Mouse (Mus musculus) ES-CJ7 (cell line): ENCODE results near the gene Kcne1l.

ENCODE experiments used
- DNase-seq: peaks from one replicate; pipeline ENCODE4 v3.0.0; 2011; ENCODE audit warnings: low read depth, low spot score

Kcne1l gene

DNA sequence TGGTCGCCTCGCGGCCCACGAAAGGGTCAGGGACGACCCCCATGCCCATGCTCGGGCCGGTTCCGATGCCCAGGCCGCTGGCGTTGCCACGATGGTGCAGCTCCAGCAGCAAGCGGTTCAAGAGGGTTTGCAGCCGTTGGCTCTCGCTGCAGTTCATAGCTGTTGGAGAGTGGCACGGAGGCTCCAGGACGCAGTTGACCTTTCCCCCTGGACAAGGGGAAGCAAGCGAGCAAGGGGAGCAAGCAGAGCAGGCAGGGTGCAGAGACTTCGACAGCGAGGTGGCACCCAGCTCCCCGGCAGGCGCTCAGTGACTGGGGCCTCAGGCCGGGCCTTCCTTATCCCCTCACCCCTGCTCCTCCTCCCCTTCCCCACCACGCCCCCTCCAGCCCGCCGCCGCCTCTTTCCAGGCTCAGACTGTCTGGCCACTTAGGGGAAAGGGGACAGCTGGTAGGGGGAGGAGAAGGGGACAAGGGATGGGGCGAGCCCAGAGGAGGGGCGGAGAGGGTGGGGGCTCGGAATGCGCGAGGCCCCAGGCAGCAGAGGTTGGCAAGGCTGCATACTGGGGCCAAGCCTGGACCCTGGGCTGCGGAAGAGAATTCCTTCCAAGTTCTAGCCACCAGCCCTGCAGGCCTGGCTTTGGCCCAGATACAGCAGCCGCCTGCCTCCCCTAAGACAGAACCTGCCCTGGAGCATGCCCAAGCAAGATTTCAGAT is at the start of gene Kcne1l:
Gene Kcne1l (minus strand): TSS at position 426 of the 713 bp plus-strand sequence.
- no peak for DNase-seq

DNA sequence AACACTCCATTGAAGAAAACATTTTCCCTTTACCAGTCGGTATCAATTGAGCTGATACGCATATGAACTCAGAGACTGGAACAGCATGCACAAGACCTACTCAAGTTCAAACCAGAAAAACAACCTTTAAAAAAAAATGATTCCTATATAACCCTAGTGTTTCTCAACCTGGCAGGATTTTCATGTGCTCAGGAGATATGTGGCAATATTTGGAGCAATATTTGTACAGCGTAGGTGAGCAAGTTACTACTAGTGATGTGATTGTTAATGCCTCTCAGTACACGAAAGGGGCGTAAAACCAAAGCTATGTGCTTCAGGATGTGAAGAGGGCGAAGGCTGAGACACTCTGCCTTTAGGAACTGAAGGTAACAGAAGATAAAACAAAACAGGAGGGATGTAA is 30.1 kb upstream of the Kcne1l start:
- no peak for DNase-seq

- no peak for DNase-seq
Observed at GRCm38 (mm10) chrX:142335502-142335901, 29.4 kb upstream of the Kcne1l start.

DNA sequence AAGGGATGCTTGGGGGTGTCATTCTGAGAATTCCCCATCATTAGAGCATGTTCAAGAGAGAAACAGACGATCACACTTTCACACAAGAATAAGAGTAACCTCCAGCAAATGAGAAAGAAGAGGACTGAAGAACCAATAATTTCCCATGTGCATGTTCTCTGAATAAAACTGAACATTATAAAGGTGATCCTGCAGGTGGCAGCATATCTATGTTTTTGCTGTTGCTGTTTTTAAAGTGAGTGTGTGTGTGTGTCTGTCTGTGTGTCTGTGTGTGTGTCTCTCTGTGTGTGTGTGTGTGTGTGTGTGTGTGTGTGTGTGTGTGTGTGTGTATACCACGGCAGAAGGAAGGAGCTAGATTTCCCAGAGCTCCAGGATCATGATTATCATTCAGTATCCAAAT is 19.7 kb upstream of the Kcne1l start:
- DNase-seq: no peak

DNA sequence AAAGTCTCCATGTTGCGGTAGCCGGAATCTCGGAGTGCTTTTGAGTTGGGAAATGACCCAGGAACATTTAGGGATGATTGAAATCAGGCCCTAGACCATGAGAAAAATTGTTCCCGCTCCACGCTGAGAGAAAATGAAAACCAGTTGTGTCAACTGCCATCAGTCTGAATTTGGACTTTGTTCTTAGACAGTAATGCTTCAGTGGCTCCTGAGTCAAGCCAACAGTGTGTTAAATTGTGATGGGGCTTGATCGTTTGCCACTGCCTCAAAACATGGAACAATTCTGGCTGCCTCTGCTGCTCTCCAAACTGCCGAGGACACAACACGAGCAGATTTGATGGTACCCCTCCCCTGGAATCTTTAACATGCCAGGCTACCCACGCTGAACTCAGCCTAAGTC is 10.0 kb upstream of the Kcne1l start:
- DNase-seq: no peak

DNA sequence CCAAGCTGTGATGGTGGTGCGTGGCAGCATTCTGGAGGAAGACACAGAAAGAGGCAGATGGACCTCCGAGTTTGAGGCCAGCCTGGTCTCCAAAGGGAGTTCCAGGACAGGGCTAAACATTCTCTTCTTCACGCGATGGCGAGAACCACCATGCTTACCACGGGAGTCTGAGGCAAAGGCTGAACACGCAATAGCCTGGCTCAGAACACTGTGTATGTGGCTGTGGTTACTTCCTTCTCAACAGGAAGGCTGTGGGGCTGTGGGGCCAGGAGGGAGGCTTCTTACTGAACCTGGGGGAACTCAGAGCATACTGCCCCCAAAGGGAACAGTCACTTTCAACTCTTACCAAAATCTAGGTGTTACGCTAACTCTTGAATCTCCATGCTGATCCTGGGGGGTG is 9.2 kb upstream of the Kcne1l start:
- no peak for DNase-seq

DNA sequence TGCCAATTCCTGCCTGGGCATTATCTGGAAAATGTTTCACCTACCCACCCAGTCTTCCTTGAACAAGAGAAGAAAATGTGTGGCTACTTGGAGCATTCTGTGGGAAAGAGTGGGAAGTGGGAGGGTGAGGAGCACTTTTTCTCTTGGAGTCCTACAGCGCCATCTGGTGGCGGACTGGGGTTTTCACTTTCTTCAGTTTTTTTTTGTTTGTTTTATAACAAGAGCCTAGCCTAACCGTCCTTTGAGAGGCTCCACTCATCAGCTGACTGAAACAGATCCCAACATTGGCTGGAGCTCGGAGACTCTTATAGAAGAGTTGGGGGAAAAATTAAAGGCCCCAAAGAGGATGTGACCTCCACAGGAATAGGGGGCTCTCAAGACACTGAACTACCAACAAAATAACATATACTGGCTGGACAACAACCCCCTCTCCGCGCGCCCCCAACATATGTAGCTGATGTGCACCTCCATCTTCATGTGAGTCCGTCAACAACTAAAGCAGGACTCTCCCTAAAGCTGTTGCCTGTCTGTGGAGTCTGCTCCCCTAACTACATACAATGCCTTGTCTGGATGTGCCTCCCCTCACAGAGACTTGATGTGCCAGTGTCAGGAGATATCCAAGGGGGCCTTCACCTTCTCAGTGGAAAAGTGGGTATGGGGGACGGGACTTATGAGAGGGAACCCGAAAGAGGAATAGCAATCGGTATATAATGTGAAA is 8.4 kb upstream of the Kcne1l start:
- DNase-seq: peak; percentile 55

DNA sequence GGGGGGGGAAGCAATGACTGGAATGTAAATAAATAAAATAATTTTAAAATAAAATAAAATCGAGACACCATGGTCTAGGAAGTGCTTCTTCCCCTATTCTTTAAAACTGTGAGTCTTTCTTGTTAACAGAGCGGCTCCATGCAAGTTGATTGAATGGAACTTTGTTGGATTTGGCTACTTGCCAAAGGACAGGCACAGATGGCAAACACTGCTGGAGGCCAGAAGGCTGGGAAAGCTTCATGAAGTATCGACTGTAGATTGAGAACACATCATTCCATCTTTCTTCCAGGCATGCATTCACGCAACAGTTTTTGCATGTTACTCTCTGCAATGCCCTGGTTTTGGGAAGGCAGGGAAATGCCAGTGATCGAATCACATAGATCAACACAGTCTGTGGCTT is 4.3 kb upstream of the Kcne1l start:
- DNase-seq: no peak

- DNase-seq: no peak
Observed at GRCm38 (mm10) chrX:142305010-142305868, 855 bp downstream of the Kcne1l start.

DNA sequence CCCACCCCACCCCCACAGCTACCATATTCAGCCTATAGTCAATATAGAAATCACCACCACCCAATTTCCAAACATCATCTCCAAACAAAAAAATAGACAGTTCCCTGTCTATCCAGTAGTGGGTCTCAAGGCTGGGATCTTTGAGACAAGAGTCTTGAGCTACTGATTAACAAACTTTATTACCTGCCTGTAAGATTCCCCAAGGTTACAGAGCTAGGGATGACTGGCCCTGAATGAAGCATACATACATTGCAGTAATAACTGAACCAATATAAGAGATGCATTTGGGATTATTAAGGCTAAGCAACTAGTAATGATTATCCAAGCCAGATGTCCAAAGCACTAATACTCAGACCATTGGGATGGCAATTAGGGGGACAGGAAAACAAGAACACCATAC is 1.5 kb downstream of the Kcne1l start:
- no peak for DNase-seq

- no peak for DNase-seq
Observed at GRCm38 (mm10) chrX:142303456-142303855, 2.6 kb downstream of the Kcne1l start.

DNA sequence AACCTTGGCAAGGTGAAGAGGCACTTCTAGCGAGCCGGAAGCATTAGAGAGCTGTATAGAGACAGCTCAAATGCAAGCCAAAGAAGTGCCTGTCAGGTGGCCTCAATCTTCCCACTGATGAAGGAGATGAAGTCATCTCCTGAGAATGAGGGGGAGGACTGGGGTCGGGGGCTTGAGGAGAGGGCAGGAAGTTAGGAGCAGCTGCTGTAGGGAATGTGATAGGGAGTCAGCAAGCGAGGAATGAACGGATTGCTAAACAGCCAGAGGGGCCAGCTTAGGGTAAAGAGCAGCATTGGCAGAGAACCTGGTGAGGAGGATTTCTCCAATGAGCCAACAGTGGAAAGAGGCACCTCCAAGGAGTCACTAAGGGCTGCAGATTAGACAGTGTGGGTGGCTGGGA is 20.2 kb downstream of the Kcne1l start:
- DNase-seq: no peak

- no peak for DNase-seq
Observed at GRCm38 (mm10) chrX:142276573-142276972, 29.5 kb downstream of the Kcne1l start.

- DNase-seq: no peak
Observed at GRCm38 (mm10) chrX:142276031-142276430, 30.1 kb downstream of the Kcne1l start.
